Mouse (Mus musculus) spleen, adult 12 weeks (tissue): ENCODE measurements at regions not wholly inside any gene's neighbourhood (a gene's known extent, or its start where the extent isn't known, plus 50 kb on each side); places are given as distances from the start of the nearest gene placed in this dataset.

Experiments used
- DNase-seq: peaks from one replicate; pipeline ENCODE4 v3.0.0; 2022; ENCODE audit warnings: low spot score

GRCm38 (mm10) chr1:189991089-189991488 lies 68.9 kb upstream of the Smyd2 start:
- no peak for DNase-seq

GRCm38 (mm10) chr1:189990046-189990622 lies 68.0 kb upstream of the Smyd2 start:
- DNase-seq, result no peak

DNA sequence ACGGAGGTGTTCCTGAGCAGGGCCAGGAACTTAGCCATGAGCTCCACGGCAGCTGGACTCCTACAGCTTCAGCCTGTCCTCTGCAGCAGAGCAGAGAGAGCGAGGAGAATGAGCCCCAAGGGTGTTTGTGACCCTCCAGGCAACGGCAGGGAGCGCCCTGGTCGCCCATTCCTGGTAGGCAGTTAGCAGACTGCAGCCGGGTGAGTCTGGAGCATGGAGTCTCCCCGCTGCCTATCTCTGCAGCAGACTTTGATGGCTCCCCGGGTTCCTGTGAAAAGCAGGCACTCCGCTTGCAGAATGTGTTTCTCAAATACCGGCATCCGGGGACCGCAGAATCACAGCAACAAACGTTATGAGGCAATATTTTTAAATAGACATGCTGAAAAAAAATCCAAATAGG lies 67.2 kb upstream of the Smyd2 start:
- DNase-seq, result no peak

DNA sequence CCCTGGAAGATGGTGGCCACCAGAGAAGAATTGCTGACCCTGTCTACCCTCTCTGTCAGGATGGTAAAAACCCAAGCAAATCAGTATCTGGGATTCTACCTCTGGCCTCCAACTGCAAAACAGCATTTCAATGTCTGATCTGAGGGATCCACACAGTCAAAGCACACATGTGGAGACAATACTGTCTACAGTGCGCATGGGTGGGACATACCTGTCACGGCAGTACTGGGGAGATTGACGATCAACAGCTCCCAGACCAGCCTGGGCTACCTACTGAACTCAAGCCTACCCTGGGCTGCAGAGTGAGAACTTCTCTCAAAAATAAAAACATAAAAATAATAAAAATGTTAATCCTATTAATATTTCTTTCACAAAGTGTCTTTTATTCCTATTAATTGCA lies 66.7 kb upstream of the Smyd2 start:
- no peak for DNase-seq

- DNase-seq, result no peak
These were observed 63.5 kb upstream of the Smyd2 start for GRCm38 (mm10) chr1:189985516-189986205.

GRCm38 (mm10) chr1:189978244-189978643 lies 56.1 kb upstream of the Smyd2 start:
- DNase-seq, result no peak

DNA sequence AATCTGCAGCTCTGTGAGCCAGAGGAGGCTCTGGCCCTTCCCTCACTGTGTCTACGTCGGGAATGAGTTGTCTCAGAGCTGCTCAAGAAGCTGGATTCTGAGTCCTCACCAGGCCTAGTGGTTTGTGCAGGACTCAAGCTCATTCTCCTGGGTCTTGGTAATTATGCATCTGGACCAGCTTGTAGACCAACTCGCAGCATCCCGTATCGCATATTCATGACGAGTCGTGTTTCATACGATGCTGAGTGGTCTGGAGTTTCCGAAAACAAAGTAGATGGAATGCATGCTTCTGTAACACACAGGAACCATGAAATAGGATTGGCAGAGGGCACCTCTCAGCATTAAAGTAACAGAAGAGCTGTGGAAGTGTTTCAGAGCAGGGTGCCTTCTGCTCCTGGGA lies 53.5 kb upstream of the Smyd2 start:
- no peak for DNase-seq

DNA sequence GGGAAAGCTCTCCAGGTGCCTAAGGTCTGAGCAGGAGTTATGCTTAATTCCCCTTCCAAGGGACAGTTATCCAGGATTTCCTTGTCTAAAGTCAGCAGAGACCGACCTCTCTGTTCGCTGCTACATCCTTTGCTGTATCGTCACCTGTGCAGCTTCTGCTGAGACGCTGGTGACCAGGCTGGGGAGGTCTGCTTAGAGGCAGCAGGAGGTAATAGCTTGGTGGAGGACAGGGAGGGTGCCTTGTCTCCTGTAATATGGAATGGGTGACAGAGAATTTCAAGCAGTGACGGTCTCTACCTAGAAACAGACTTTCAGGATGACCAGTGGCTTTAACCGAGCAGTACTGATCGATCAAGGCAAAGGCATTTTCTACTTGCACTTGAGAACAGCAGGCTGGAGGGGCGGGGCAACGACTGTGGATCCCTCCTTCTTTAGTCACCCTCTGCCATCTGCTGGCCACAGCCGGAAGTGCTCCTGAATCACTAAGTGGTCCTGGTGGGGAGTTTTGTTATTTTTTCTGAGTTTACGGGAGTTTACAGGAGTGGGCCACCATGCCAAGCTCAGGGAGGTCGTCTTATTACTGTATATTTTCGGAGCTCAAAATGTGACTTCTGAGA lies 50.7 kb upstream of the Smyd2 start:
- DNase-seq, result peak; percentile 46
